Mouse (Mus musculus): ENCODE data around the gene Gnai2.
A peak's percentile ranks its signal among the peaks of the same experiment; 100 is the strongest.

The Gnai2 gene

DNA sequence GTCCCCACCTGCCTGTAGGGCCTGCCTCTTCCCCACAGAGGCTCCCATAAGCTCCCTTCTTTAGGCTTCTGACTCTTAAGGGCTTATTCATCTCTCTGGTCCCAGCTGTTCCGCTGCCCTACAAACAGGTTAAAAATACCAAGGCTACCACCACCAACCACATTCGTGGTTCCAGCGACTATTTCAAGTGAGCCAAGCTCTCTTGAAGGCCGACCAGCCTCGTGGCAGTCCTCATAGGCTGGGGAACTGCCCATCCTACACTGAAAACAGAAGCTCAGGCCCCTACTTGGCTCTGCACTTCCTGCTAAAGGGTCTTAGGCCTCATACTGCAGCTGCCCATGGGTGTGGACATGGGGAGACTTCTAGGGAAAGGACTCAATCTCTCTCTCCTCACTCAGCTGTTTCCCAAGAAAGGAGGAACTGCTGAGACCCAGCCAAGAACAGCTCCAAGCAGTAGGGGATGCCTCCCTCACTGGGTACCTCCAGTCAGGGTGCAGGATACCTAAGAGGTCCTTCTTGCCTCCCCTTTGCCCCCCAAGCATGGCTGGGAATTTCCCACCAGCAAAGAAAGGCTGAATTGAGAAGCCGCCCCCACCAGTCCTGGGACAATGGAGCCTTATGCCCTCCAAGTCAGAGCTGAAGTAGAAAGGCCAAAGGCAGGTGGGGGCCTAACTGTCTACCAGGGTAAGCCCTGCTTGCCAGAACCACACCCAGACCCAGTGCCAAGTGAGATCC, 23.5 kb downstream of the Gnai2 start:
- DNase-seq (ENCODE audit: low read depth, low spot score) = no peak

- no peak for DNase-seq (ENCODE audit: low read depth, low spot score)
Measured at GRCm38 (mm10) chr9:107609433-107609830, 25.7 kb downstream of the Gnai2 start.

DNA sequence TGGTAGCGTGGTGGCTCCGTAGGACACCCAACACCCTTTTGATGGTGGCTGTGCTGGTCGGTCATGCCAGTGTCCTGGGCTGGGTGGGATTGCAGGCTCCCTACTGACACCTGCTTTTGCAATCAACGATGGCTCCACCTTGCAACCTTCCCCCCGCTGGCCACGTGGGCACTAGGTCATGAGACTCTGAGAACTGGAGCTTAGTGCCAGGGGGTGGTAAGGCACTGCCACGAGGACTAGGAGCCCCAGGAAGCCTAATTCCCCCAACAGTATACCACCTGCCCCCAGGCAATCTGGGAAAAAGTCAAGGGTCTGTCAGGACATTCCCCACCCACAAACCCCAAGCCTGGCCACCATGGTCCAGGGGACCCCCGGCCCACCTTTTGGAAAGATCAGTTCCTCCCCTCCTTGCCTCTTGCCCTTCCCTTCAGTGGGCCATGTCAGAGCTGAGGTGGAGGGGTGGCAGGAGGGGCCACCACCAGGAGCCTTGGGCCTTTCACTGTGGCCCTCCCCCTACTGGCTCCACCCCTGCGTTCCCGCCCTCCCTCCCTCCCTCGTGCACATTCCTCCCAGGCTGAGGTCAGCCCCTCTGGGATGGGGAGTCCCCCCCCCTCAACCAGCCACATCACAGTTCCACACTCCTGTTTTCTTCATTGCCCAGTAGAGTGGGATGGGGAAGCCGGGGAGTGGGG, 26.3 kb downstream of the Gnai2 start, which contains the start of gene Sema3b:
Gene Sema3b, minus strand, starts transcription at position 489 of the 692 bp plus-strand sequence.
- DNase-seq (ENCODE audit: low read depth, low spot score) = no peak

DNA sequence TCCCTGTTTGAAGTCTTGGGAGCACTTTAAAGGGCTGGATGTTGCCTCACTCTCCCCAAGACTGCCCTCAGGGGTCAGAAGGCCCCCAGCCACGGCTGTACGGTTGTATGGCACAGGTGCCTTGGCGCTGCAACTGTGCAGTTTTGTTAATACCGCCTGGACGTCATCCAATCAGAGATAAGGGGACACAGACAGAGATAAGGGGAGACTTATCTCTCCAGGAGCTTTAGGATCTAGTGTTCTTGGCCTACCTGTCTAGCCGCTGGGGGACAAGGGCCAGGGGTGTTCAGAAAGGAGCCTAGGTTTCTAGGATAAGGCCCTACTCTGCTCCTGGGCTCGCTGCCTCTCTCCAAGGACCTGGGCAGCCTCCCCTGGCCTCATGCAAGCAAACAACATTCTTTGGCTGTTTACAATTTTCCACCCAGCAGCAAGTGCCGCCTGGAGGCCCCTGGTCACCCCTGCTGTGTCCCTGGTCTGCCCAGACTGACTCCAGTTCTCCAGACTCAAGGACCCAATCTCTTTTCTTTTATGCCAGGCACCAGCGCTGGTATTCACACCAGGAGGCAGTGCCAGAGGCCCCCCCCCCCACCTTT, 27.4 kb downstream of the Gnai2 start:
- DNase-seq (ENCODE audit: low read depth, low spot score) = no peak

GRCm38 (mm10) chr9:107607036-107607435, 28.1 kb downstream of the Gnai2 start:
- no peak for DNase-seq (ENCODE audit: low read depth, low spot score)

- DNase-seq (ENCODE audit: low read depth, low spot score) = no peak
Measured at GRCm38 (mm10) chr9:107606591-107606990, 28.6 kb downstream of the Gnai2 start.

- DNase-seq (ENCODE audit: low read depth, low spot score) = no peak
Measured at GRCm38 (mm10) chr9:107605041-107605661, 30.0 kb downstream of the Gnai2 start.

GRCm38 (mm10) chr9:107603251-107603650, 31.9 kb downstream of the Gnai2 start:
- no peak for DNase-seq (ENCODE audit: low read depth, low spot score)

GRCm38 (mm10) chr9:107602068-107602648, 33.0 kb downstream of the Gnai2 start:
- DNase-seq (ENCODE audit: low read depth, low spot score) = peak; percentile 91

DNA sequence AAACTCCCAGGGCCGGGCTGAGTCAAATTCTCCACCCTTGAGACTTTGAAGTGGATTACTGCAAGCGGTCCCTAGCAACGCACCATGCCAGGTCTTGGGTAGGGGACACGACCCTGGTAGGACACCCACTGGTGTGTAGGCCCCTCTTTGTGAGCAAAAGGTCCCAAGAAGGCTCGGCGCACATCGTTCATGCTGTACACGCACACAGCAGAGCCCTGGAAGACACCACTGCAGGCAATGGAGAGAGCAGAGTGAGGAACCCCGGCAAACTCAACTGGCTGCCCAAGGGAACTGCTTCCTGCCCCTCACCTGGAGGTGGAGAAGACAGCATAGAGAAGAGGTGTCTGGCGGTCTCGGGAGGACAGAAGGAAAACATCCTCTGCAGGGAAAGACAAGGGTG, 33.9 kb downstream of the Gnai2 start:
- DNase-seq (ENCODE audit: low read depth, low spot score) = no peak

DNA sequence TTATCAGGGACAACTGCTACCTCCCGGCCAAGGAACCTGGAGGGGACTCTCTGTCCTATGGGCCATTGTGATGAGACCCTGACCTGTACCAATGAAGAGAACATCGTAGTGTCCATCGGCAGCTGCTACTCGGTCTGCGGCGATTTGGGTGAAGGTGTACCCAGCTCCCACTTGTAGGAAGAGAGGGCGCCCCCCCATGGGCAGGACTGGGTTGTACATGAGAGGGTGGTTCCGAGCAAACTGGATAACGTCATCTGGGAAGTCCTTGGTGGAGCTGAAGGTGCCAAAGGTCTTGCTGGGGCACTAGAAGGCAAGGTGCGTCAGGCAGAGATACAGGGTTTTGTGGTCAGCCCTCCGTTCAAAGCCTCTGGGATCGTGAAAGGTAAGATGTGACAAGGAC, 34.4 kb downstream of the Gnai2 start:
- no peak for DNase-seq (ENCODE audit: low read depth, low spot score)

- no peak for DNase-seq (ENCODE audit: low read depth, low spot score)
Measured at GRCm38 (mm10) chr9:107599842-107600241, 35.3 kb downstream of the Gnai2 start.

GRCm38 (mm10) chr9:107599433-107599832, 35.7 kb downstream of the Gnai2 start:
- DNase-seq (ENCODE audit: low read depth, low spot score) = no peak

GRCm38 (mm10) chr9:107598385-107598784, 36.8 kb downstream of the Gnai2 start:
- DNase-seq (ENCODE audit: low read depth, low spot score) = no peak

DNA sequence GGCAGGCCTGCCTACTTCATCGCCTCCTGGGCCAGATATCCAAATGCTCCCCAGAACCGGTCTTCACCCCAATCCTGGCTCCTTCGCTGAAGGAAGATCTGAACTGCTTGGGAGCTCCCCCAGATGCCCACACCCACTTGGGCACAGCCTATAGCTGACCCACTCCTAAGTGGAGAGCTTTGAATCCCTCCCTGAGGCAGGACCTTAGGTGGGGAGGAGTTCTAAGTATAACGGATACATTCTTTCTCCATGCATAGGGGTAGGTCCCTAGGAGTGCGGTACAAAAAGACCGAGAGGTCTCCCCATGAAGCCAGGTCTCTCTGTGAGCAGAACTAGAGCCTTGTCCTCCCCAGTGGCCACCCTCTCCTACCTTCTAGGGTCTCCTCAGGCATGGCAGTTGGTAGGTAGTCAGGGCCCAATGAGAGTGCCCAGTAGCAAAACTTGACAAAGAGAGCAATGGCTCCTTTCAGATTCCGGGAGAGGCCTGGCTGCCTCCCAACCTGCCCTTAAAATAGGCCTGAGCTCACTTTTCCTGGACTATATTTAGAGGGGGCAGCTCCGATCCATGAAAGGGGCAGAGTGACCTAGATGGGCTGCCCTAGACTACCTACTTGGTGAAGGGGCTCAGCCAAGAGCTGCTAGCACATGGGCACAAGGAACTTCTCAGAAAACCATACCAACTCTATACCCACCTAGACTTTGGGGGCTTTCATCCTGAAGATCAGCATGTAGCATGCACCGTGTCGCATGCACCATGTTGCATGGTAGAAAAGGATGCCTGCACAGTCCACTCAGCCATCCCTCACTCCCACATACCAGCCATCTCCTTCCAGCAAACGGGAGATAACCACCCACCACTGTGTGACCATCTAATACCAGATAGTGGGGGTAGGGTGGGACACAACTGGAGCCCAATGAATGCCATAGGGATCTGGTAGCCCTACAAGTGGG, 38.3 kb downstream of the Gnai2 start:
- DNase-seq (ENCODE audit: low read depth, low spot score) = no peak

DNA sequence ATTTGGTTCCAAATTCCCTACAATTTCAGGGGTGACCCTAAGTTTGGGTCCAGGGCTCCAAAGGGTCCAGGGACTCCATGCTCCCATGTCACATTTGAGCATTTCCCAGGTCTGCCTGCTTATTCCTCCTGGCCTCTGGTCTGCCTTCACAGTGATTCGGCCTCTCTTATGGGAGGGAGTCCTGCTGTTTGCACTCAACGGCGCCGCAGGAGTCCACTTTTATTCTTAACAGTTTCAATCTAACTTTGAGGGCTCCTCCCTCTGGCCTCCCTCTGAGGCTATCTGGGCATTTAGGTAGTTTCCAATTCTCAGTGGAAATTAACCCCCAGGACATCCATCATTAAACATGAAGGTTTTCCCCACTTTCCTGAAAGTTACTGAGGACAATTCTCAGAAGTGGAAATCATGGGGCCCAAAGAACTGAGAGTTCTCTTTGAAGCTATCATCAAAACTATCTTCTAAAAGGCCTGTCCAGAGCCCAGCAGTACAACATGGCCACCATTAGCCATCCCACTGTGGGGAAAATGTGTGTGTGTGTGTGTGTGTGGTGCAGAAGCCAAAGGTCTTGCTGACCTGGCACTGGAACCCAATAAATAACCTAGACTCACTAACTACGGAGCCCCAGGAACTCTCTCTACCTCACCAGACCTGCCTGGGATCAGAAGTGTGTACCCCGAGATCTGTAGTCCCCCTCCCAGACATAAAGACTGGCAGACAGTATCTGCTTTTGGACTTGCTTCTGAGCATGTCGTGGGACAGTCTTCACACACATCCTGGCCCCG, 40.7 kb downstream of the Gnai2 start:
- no peak for DNase-seq (ENCODE audit: low read depth, low spot score)

GRCm38 (mm10) chr9:107593101-107593976, 41.8 kb downstream of the Gnai2 start:
- no peak for DNase-seq (ENCODE audit: low read depth, low spot score)

DNA sequence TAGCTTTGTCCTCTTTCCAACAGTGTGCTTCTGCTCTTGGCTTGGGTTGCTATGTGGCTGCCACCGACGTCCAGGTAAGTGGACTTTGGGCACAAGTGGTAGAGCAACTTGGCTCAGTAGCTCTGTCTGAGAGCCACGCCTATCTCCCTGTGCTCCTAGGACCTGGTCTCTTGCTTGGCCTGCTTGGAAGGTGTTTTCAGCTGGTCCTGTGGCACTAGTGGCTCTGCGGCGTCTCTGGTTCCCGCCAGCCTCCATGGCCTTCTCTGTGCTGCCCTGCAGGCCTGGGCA, 44.5 kb downstream of the Gnai2 start:
- no peak for DNase-seq (ENCODE audit: low read depth, low spot score)

DNA sequence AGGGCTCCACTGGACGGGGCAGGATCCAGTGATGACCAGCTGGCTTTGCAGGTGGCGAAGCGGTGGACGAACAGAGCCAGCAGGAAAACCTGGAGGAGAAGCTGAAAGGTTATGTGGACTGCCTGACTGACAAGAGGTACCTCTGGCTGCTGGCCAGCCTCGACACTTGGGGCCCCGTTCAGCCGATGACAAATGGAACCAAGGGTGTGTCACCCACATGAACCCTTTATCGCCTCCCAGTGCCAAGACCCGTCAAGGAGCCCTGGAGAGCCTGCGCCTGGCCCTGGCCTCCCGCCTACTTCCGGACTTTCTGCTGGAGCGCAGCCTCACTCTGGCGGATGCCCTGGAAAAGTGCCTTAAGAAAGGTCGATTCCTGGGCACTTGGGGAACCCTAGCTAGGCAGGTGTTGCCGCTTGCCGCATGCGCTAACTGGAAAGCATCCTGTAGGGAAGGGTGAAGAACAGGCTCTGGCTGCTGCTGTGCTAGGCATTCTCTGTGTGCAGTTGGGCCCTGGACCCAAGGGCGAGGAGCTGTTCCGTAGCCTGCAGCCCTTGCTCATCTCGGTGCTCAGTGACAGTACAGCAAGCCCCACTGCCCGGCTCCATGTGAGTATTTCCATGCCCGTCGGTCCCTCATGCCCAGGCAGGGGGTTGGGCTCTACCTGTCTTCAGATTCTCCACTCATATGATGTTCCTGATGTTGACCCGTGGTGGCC, 45.0 kb downstream of the Gnai2 start:
- no peak for DNase-seq (ENCODE audit: low read depth, low spot score)

Data from mesoderm, embryonic 11.5 days (tissue).